Mouse (Mus musculus): ENCODE data around the gene Ccdc65. TPM values are rescaled to one million over a fixed set of nuclear protein-coding genes. Genes with fewer than 3 reads are reported as not detected.
"Not testable (repeated sequence)": the region's sequence is repeated elsewhere in the genome, so short reads cannot be mapped to it uniquely, and the experiment has no call there.

Ccdc65 gene
- polyA plus RNA-seq, 1 experiment from 2014 or later = 3.9 TPM

GRCm38 (mm10) chr15:98737881-98738280 is 29.9 kb downstream of the Ccdc65 start:
- Histone ChIP-seq H3K4me2 (ENCODE audit: low read depth, low read length) (no peak overlapping the region), H3K27me3 (replicated peaks; ENCODE audit: control insufficient read depth, insufficient read depth, low read length) (no peaks in the 10 kb centered on the region), H3K4me1 (ENCODE audit: control insufficient read depth, insufficient read depth, low read length) (no peaks in the 10 kb centered on the region), H3K27ac (replicated peaks; ENCODE audit: low read depth, low read length) (no peak overlapping the region), H3K4me3 (ENCODE audit: low read depth, low read length) (no peak overlapping the region), H3K9ac (ENCODE audit: low read depth, low read length) (no peak overlapping the region), H3K36me3 (ENCODE audit: control insufficient read depth, insufficient read depth, low read length) (peaks cover 80% of the 10 kb centered on the region), H3K9me3 (ENCODE audit: control insufficient read depth, low read length) (no peaks in the 10 kb centered on the region)
- ATAC-seq (ENCODE audit: low read depth) = no peak
- no peak for DNase-seq (ENCODE audit: low spot score)

GRCm38 (mm10) chr15:98738796-98739195 is 30.8 kb downstream of the Ccdc65 start:
- peaks cover 83% of the 10 kb centered on the region for H3K36me3 ChIP-seq (ENCODE audit: control insufficient read depth, insufficient read depth, low read length)
- no peak overlapping the region for H3K4me3 ChIP-seq (ENCODE audit: low read depth, low read length)
- no peaks in the 10 kb centered on the region for H3K9me3 ChIP-seq (ENCODE audit: control insufficient read depth, low read length)
- ATAC-seq (ENCODE audit: low read depth) (no peak), DNase-seq (ENCODE audit: low spot score) (no peak)
- WGBS = 84% methylated on average over 3 of the region's 4 CpGs
- no peak overlapping the region for H3K9ac ChIP-seq (ENCODE audit: low read depth, low read length)
- no peak overlapping the region for H3K27ac ChIP-seq (replicated peaks; ENCODE audit: low read depth, low read length)
- H3K27me3 ChIP-seq (replicated peaks; ENCODE audit: control insufficient read depth, insufficient read depth, low read length) = no peaks in the 10 kb centered on the region
- no peaks in the 10 kb centered on the region for H3K4me1 ChIP-seq (ENCODE audit: control insufficient read depth, insufficient read depth, low read length)
- no peak overlapping the region for H3K4me2 ChIP-seq (ENCODE audit: low read depth, low read length)

- no peaks in the 10 kb centered on the region for H3K4me1 ChIP-seq (ENCODE audit: control insufficient read depth, insufficient read depth, low read length)
- peaks cover 76% of the 10 kb centered on the region for H3K36me3 ChIP-seq (ENCODE audit: control insufficient read depth, insufficient read depth, low read length)
- WGBS = 91% methylated on average over 8 of the region's 8 CpGs
- no peak overlapping the region for H3K9ac ChIP-seq (ENCODE audit: low read depth, low read length)
- H3K4me2 ChIP-seq (ENCODE audit: low read depth, low read length) = no peak overlapping the region
- H3K9me3 ChIP-seq (ENCODE audit: control insufficient read depth, low read length) = no peaks in the 10 kb centered on the region
- no peak overlapping the region for H3K27ac ChIP-seq (replicated peaks; ENCODE audit: low read depth, low read length)
- no peak overlapping the region for H3K4me3 ChIP-seq (ENCODE audit: low read depth, low read length)
- ATAC-seq (ENCODE audit: low read depth) (no peak), DNase-seq (ENCODE audit: low spot score) (no peak)
- no peaks in the 10 kb centered on the region for H3K27me3 ChIP-seq (replicated peaks; ENCODE audit: control insufficient read depth, insufficient read depth, low read length)
Measured at GRCm38 (mm10) chr15:98740219-98740618, 32.2 kb downstream of the Ccdc65 start.

- no peak overlapping the region for H3K4me2 ChIP-seq (ENCODE audit: low read depth, low read length)
- no peaks in the 10 kb centered on the region for H3K4me1 ChIP-seq (ENCODE audit: control insufficient read depth, insufficient read depth, low read length)
- no peaks in the 10 kb centered on the region for H3K27me3 ChIP-seq (replicated peaks; ENCODE audit: control insufficient read depth, insufficient read depth, low read length)
- H3K27ac ChIP-seq (replicated peaks; ENCODE audit: low read depth, low read length) = no peak overlapping the region
- H3K36me3 ChIP-seq (ENCODE audit: control insufficient read depth, insufficient read depth, low read length) = peaks cover 49% of the 10 kb centered on the region
- DNase-seq (ENCODE audit: low spot score) (no peak), ATAC-seq (ENCODE audit: low read depth) (no peak)
- H3K9ac ChIP-seq (ENCODE audit: low read depth, low read length) = no peak overlapping the region
- no peaks in the 10 kb centered on the region for H3K9me3 ChIP-seq (ENCODE audit: control insufficient read depth, low read length)
- no peak overlapping the region for H3K4me3 ChIP-seq (ENCODE audit: low read depth, low read length)
- WGBS = 81% methylated on average over 8 of the region's 8 CpGs
Measured at GRCm38 (mm10) chr15:98742766-98743428, 34.9 kb downstream of the Ccdc65 start.

- not testable (repeated sequence) for H3K9me3 ChIP-seq (ENCODE audit: control insufficient read depth, low read length); H3K9ac ChIP-seq (ENCODE audit: low read depth, low read length); H3K4me2 ChIP-seq (ENCODE audit: low read depth, low read length); H3K4me3 ChIP-seq (ENCODE audit: low read depth, low read length); DNase-seq (ENCODE audit: low spot score); H3K27ac ChIP-seq (replicated peaks; ENCODE audit: low read depth, low read length); H3K4me1 ChIP-seq (ENCODE audit: control insufficient read depth, insufficient read depth, low read length); ATAC-seq (ENCODE audit: low read depth); H3K27me3 ChIP-seq (replicated peaks; ENCODE audit: control insufficient read depth, insufficient read depth, low read length)
- peaks cover 40% of the 10 kb centered on the region for H3K36me3 ChIP-seq (ENCODE audit: control insufficient read depth, insufficient read depth, low read length)
- WGBS = 78% methylated on average over 3 of the region's 3 CpGs
Measured at GRCm38 (mm10) chr15:98743863-98744262, 35.9 kb downstream of the Ccdc65 start.

GRCm38 (mm10) chr15:98746344-98746965 is 38.4 kb downstream of the Ccdc65 start:
- Histone ChIP-seq H3K4me3 (ENCODE audit: low read depth, low read length) (no peak overlapping the region), H3K9ac (ENCODE audit: low read depth, low read length) (no peak overlapping the region), H3K27ac (replicated peaks; ENCODE audit: low read depth, low read length) (no peak overlapping the region), H3K4me1 (ENCODE audit: control insufficient read depth, insufficient read depth, low read length) (no peaks in the 10 kb centered on the region), H3K27me3 (replicated peaks; ENCODE audit: control insufficient read depth, insufficient read depth, low read length) (no peaks in the 10 kb centered on the region), H3K9me3 (ENCODE audit: control insufficient read depth, low read length) (no peaks in the 10 kb centered on the region), H3K4me2 (ENCODE audit: low read depth, low read length) (no peak overlapping the region), H3K36me3 (ENCODE audit: control insufficient read depth, insufficient read depth, low read length) (peaks cover 14% of the 10 kb centered on the region)
- WGBS = 82% methylated on average over 10 of the region's 10 CpGs
- DNase-seq (ENCODE audit: low spot score) = no peak
- no peak for ATAC-seq (ENCODE audit: low read depth)

GRCm38 (mm10) chr15:98747296-98747695 is 39.3 kb downstream of the Ccdc65 start:
- H3K9ac ChIP-seq (ENCODE audit: low read depth, low read length) = no peak overlapping the region
- peaks cover 5% of the 10 kb centered on the region for H3K36me3 ChIP-seq (ENCODE audit: control insufficient read depth, insufficient read depth, low read length)
- H3K27ac ChIP-seq (replicated peaks; ENCODE audit: low read depth, low read length) = no peak overlapping the region
- H3K4me2 ChIP-seq (ENCODE audit: low read depth, low read length) = no peak overlapping the region
- WGBS = 78% methylated on average over 6 of the region's 6 CpGs
- H3K9me3 ChIP-seq (ENCODE audit: control insufficient read depth, low read length) = no peaks in the 10 kb centered on the region
- no peaks in the 10 kb centered on the region for H3K27me3 ChIP-seq (replicated peaks; ENCODE audit: control insufficient read depth, insufficient read depth, low read length)
- H3K4me3 ChIP-seq (ENCODE audit: low read depth, low read length) = no peak overlapping the region
- DNase-seq (ENCODE audit: low spot score) (no peak), ATAC-seq (ENCODE audit: low read depth) (no peak)
- H3K4me1 ChIP-seq (ENCODE audit: control insufficient read depth, insufficient read depth, low read length) = no peaks in the 10 kb centered on the region

- Histone ChIP-seq H3K4me2 (ENCODE audit: low read depth, low read length) (no peak overlapping the region), H3K9me3 (ENCODE audit: control insufficient read depth, low read length) (no peaks in the 10 kb centered on the region), H3K4me1 (ENCODE audit: control insufficient read depth, insufficient read depth, low read length) (no peaks in the 10 kb centered on the region), H3K9ac (ENCODE audit: low read depth, low read length) (no peak overlapping the region), H3K27ac (replicated peaks; ENCODE audit: low read depth, low read length) (no peak overlapping the region), H3K27me3 (replicated peaks; ENCODE audit: control insufficient read depth, insufficient read depth, low read length) (no peaks in the 10 kb centered on the region), H3K4me3 (ENCODE audit: low read depth, low read length) (no peak overlapping the region), H3K36me3 (ENCODE audit: control insufficient read depth, insufficient read depth, low read length) (no peaks in the 10 kb centered on the region)
- 95% methylated on average over 2 of the region's 2 CpGs for WGBS
- DNase-seq (ENCODE audit: low spot score) = no peak
- ATAC-seq (ENCODE audit: low read depth) = no peak
Measured at GRCm38 (mm10) chr15:98749093-98749492, 41.1 kb downstream of the Ccdc65 start.

GRCm38 (mm10) chr15:98753021-98753423 is 45.0 kb downstream of the Ccdc65 start:
- Histone ChIP-seq H3K4me3 (ENCODE audit: low read depth, low read length) (no peak overlapping the region), H3K27me3 (replicated peaks; ENCODE audit: control insufficient read depth, insufficient read depth, low read length) (no peaks in the 10 kb centered on the region), H3K27ac (replicated peaks; ENCODE audit: low read depth, low read length) (no peak overlapping the region), H3K4me1 (ENCODE audit: control insufficient read depth, insufficient read depth, low read length) (no peaks in the 10 kb centered on the region), H3K4me2 (ENCODE audit: low read depth, low read length) (no peak overlapping the region), H3K9ac (ENCODE audit: low read depth, low read length) (no peak overlapping the region), H3K36me3 (ENCODE audit: control insufficient read depth, insufficient read depth, low read length) (peaks cover 5% of the 10 kb centered on the region; the same call in 1 of the 2 replicates), H3K9me3 (ENCODE audit: control insufficient read depth, low read length) (no peaks in the 10 kb centered on the region)
- no peak for DNase-seq (ENCODE audit: low spot score)
- ATAC-seq (ENCODE audit: low read depth) = no peak
- WGBS = 79% methylated on average over 8 of the region's 8 CpGs
